Mouse (Mus musculus) hindbrain, embryonic 15.5 days (tissue): Measurements from ENCODE around the gene Ubl3. TPM values are rescaled to one million over a fixed set of nuclear protein-coding genes. Genes with fewer than 3 reads are reported as not detected.

ENCODE experiments used
- ATAC-seq: fragments of 200-750 bp; cut with Nextera tagmentation; 2 replicates; pipeline ENCODE4 v1.8.0; 2017; ENCODE audit warnings: low read depth, moderate number of reproducible peaks, moderate TSS enrichment; ENCODE audit not compliant: low FRiP score
- H3K27ac ChIP-seq: fragments of 300-500 bp; sonication (generic); replicated peaks from 2 replicates; pipeline ENCODE4 v1.5.1; 2015; ENCODE audit warnings: mild to moderate bottlenecking, inconsistent platforms
- H3K27me3 ChIP-seq: fragments of 300-500 bp; sonication (generic); 2 replicates; pipeline ENCODE4 v1.6.1; 2015; ENCODE audit warnings: control low read depth, inconsistent platforms
- H3K36me3 ChIP-seq: fragments of 300-500 bp; sonication (generic); 2 replicates; pipeline ENCODE4 v1.6.1; 2015; ENCODE audit warnings: control low read depth, inconsistent platforms
- H3K4me1 ChIP-seq: fragments of 300-500 bp; sonication (generic); replicated peaks from 2 replicates; pipeline ENCODE4 v1.6.1; 2015; ENCODE audit warnings: control low read depth, inconsistent platforms
- H3K4me2 ChIP-seq: fragments of 300-500 bp; sonication (generic); 2 replicates; pipeline ENCODE4 v1.6.1; 2015; ENCODE audit warnings: moderate library complexity, mild to moderate bottlenecking, inconsistent platforms
- H3K4me3 ChIP-seq: fragments of 300-500 bp; sonication (generic); 2 replicates; pipeline ENCODE4 v1.5.1; 2015; ENCODE audit warnings: mild to moderate bottlenecking, inconsistent platforms
- H3K9ac ChIP-seq: fragments of 300-500 bp; sonication (generic); 2 replicates; pipeline ENCODE4 v1.6.1; 2015; ENCODE audit warnings: inconsistent platforms
- H3K9me3 ChIP-seq: fragments of 300-500 bp; sonication (generic); 2 replicates; pipeline ENCODE4 v1.6.1; 2016; ENCODE audit warnings: control low read depth, inconsistent platforms
- WGBS: fragments of 180-500 bp; shearing (Covaris S2); methylation state at CpG from one replicate; pipeline ENCODE4 v1.1.7; 2015; 5-methylcytosine and 5-hydroxymethylcytosine counted together
- polyA plus RNA-seq: library from polyadenylated mRNA; unstranded; fragments of >200 nt; fragmentation: Nextera tagmentation; extraction: Ambion mirVana; gene quantifications from 2 replicates; pipeline ENCODE4 v1.2.1, GENCODE M21; 2015

Gene Ubl3
- polyA plus RNA-seq, 1 experiment from 2014 or later = 101 TPM

- H3K27me3 ChIP-seq = no peaks in the 10 kb centered on the region
- H3K27ac ChIP-seq = no peak overlapping the region
- WGBS = 95% methylated on average over 2 of the region's 2 CpGs
- H3K9me3 ChIP-seq = no peaks in the 10 kb centered on the region
- H3K4me2 ChIP-seq = no peak overlapping the region
- H3K9ac ChIP-seq = no peak overlapping the region
- no peak for ATAC-seq
- no peak overlapping the region for H3K4me3 ChIP-seq
- peaks cover 43% of the 10 kb centered on the region for H3K4me1 ChIP-seq
- H3K36me3 ChIP-seq = no peaks in the 10 kb centered on the region
These were observed 7.9 kb downstream of the Ubl3 start for GRCm38 (mm10) chr5:148544733-148545132.

- Histone ChIP-seq H3K4me2 (no peak overlapping the region), H3K4me3 (no peak overlapping the region), H3K27me3 (no peaks in the 10 kb centered on the region), H3K9me3 (no peaks in the 10 kb centered on the region), H3K9ac (no peak overlapping the region), H3K27ac (no peak overlapping the region), H3K4me1 (peaks cover 24% of the 10 kb centered on the region), H3K36me3 (no peaks in the 10 kb centered on the region)
- WGBS = 66% methylated on average over 2 of the region's 2 CpGs
- ATAC-seq = no peak
These were observed 10.4 kb downstream of the Ubl3 start for GRCm38 (mm10) chr5:148542196-148542595.

GRCm38 (mm10) chr5:148535669-148536430, 16.7 kb downstream of the Ubl3 start:
- H3K27ac ChIP-seq = no peak overlapping the region
- no peaks in the 10 kb centered on the region for H3K27me3 ChIP-seq
- no peak overlapping the region for H3K9ac ChIP-seq
- ATAC-seq = no peak
- no peaks in the 10 kb centered on the region for H3K36me3 ChIP-seq
- WGBS = 83% methylated on average over 4 of the region's 4 CpGs
- no peaks in the 10 kb centered on the region for H3K9me3 ChIP-seq
- no peak overlapping the region for H3K4me2 ChIP-seq
- no peak overlapping the region for H3K4me3 ChIP-seq
- peaks cover 41% of the 10 kb centered on the region for H3K4me1 ChIP-seq

GRCm38 (mm10) chr5:148534644-148535043, 17.9 kb downstream of the Ubl3 start:
- WGBS = 67% methylated on average over 3 of the region's 3 CpGs
- no peaks in the 10 kb centered on the region for H3K27me3 ChIP-seq
- no peak overlapping the region for H3K4me3 ChIP-seq
- H3K4me2 ChIP-seq = no peak overlapping the region
- no peaks in the 10 kb centered on the region for H3K36me3 ChIP-seq
- H3K27ac ChIP-seq = no peak overlapping the region
- peaks cover 31% of the 10 kb centered on the region for H3K4me1 ChIP-seq
- no peak overlapping the region for H3K9ac ChIP-seq
- H3K9me3 ChIP-seq = no peaks in the 10 kb centered on the region
- no peak for ATAC-seq

GRCm38 (mm10) chr5:148533924-148534323, 18.7 kb downstream of the Ubl3 start:
- Histone ChIP-seq H3K4me2 (no peak overlapping the region), H3K27ac (no peak overlapping the region), H3K36me3 (no peaks in the 10 kb centered on the region), H3K9me3 (no peaks in the 10 kb centered on the region), H3K4me3 (no peak overlapping the region), H3K4me1 (peaks cover 31% of the 10 kb centered on the region), H3K9ac (no peak overlapping the region), H3K27me3 (no peaks in the 10 kb centered on the region)
- 73% methylated on average over 2 of the region's 2 CpGs for WGBS
- no peak for ATAC-seq

- H3K4me2 ChIP-seq = no peak overlapping the region
- 10% methylated on average over 5 of the region's 5 CpGs for WGBS
- H3K4me3 ChIP-seq = no peak overlapping the region
- H3K27me3 ChIP-seq = no peaks in the 10 kb centered on the region
- no peak overlapping the region for H3K27ac ChIP-seq
- no peaks in the 10 kb centered on the region for H3K36me3 ChIP-seq
- H3K9me3 ChIP-seq = no peaks in the 10 kb centered on the region
- no peak overlapping the region for H3K9ac ChIP-seq
- peaks cover 36% of the 10 kb centered on the region for H3K4me1 ChIP-seq
- no peak for ATAC-seq
These were observed 20.4 kb downstream of the Ubl3 start for GRCm38 (mm10) chr5:148532201-148532600.

GRCm38 (mm10) chr5:148527632-148528031, 25.0 kb downstream of the Ubl3 start:
- Histone ChIP-seq H3K36me3 (no peaks in the 10 kb centered on the region), H3K4me1 (peaks cover 37% of the 10 kb centered on the region), H3K27ac (no peak overlapping the region), H3K27me3 (no peaks in the 10 kb centered on the region), H3K9ac (no peak overlapping the region), H3K4me2 (no peak overlapping the region), H3K4me3 (no peak overlapping the region), H3K9me3 (no peaks in the 10 kb centered on the region)
- ATAC-seq = no peak
- WGBS = 65% methylated on average over 6 of the region's 6 CpGs

- no peak overlapping the region for H3K9ac ChIP-seq
- no peak for ATAC-seq
- peaks cover 33% of the 10 kb centered on the region for H3K4me1 ChIP-seq
- no peak overlapping the region for H3K4me3 ChIP-seq
- WGBS = 59% methylated on average over 8 of the region's 8 CpGs
- no peaks in the 10 kb centered on the region for H3K9me3 ChIP-seq
- no peak overlapping the region for H3K27ac ChIP-seq
- no peak overlapping the region for H3K4me2 ChIP-seq
- H3K36me3 ChIP-seq = no peaks in the 10 kb centered on the region
- H3K27me3 ChIP-seq = no peaks in the 10 kb centered on the region
These were observed 26.0 kb downstream of the Ubl3 start for GRCm38 (mm10) chr5:148526631-148527030.

GRCm38 (mm10) chr5:148523202-148523971, 29.2 kb downstream of the Ubl3 start:
- no peaks in the 10 kb centered on the region for H3K27me3 ChIP-seq
- H3K4me2 ChIP-seq = no peak overlapping the region
- ATAC-seq = no peak
- H3K36me3 ChIP-seq = no peaks in the 10 kb centered on the region
- no peak overlapping the region for H3K27ac ChIP-seq
- no peak overlapping the region for H3K4me3 ChIP-seq
- H3K9me3 ChIP-seq = no peaks in the 10 kb centered on the region
- peaks cover 39% of the 10 kb centered on the region for H3K4me1 ChIP-seq
- WGBS = 64% methylated on average over 5 of the region's 5 CpGs
- no peak overlapping the region for H3K9ac ChIP-seq

- Histone ChIP-seq H3K9me3 (no peaks in the 10 kb centered on the region), H3K4me1 (peaks cover 35% of the 10 kb centered on the region), H3K27ac (no peak overlapping the region), H3K36me3 (no peaks in the 10 kb centered on the region), H3K4me2 (no peak overlapping the region), H3K4me3 (no peak overlapping the region), H3K27me3 (no peaks in the 10 kb centered on the region), H3K9ac (no peak overlapping the region)
- 80% methylated on average over 3 of the region's 3 CpGs for WGBS
- no peak for ATAC-seq
These were observed 30.2 kb downstream of the Ubl3 start for GRCm38 (mm10) chr5:148522378-148522777.

- WGBS = 75% methylated on average over 4 of the region's 4 CpGs
- no peak overlapping the region for H3K27ac ChIP-seq
- H3K27me3 ChIP-seq = no peaks in the 10 kb centered on the region
- H3K4me1 ChIP-seq = peaks cover 15% of the 10 kb centered on the region; the same call in 1 of the 2 replicates
- no peaks in the 10 kb centered on the region for H3K36me3 ChIP-seq
- H3K4me2 ChIP-seq = no peak overlapping the region
- no peak for ATAC-seq
- no peaks in the 10 kb centered on the region for H3K9me3 ChIP-seq
- H3K4me3 ChIP-seq = no peak overlapping the region
- H3K9ac ChIP-seq = no peak overlapping the region
These were observed 35.1 kb downstream of the Ubl3 start for GRCm38 (mm10) chr5:148517445-148517844.

GRCm38 (mm10) chr5:148512042-148512640, 40.4 kb downstream of the Ubl3 start:
- H3K9ac ChIP-seq = no peak overlapping the region
- no peak overlapping the region for H3K4me3 ChIP-seq
- H3K27ac ChIP-seq = no peak overlapping the region
- peaks cover 15% of the 10 kb centered on the region for H3K36me3 ChIP-seq
- 0 out of 2 replicates have a peak, but pooled peaks cover 9% of the 10 kb centered on the region for H3K4me1 ChIP-seq
- H3K27me3 ChIP-seq = no peaks in the 10 kb centered on the region
- H3K9me3 ChIP-seq = no peaks in the 10 kb centered on the region
- H3K4me2 ChIP-seq = no peak overlapping the region
- WGBS = 77% methylated on average over 5 of the region's 5 CpGs
- ATAC-seq = no peak
